Mouse (Mus musculus): ENCODE data around the gene Ppara.
A peak's percentile ranks its signal among the peaks of the same experiment; 100 is the strongest.

The Ppara gene

DNA sequence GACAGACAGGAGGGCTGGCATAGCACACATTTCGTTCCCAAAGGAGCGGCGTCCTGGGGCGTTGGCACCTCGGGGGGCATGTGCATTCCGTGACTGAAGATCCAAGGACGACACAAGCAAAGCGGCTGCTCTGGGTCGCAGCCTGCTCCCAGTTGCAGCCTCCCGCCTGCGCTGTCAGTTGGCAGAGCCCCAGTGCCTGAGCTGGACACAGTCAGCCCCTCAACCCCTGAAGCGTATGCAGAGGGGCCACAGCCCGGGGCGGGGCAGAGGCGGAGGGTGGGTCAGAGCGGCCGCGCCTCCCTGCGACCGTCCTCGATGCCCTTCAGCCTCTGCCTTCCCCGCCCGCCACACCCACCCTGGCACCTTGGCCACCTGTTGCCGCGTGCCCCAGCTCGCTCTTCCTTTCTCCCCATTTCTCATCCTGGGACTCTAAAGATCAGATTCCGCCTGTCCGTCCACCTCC, at the start of gene Ppara:
Gene Ppara (plus strand): TSS at position 413 of the 463 bp plus-strand sequence.
- no peak for DNase-seq (ENCODE audit: low spot score)

DNA sequence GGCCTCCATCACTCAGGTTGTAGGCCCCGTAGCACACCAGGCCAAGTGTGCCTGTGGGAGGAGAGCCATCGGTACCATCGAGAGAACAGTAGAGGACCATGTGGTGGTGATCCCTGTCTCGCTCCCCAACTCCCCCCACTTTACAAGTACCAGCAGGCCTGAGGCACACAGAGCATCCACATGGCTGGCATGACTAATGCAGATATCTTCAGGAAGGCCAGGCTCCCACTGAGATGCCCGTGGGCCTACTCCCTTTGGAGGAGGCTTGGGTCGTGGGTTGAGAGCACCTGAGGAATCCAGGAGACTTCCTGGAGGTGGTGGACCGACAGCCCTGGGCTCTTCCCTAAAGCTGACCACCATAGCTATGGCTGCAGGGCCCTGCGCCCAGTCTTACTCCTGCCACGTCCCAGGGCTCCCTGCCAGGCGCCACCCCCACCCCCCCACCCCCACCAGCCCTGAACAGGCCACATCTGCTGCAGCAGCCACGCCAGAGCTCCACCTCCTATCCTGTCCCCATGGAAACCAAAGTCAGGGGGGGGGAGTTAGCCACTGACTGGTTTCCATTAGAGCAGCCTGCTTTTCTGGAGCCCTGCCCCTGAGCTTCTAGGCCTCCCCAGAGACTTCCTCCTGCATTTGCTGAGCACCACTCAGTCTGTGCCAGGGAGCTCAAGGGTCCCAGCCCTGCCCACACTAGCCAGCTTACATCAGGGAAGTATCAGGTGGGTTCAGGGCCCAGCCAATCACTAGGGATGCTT, 48.0 kb upstream of the Ppara start:
- DNase-seq (ENCODE audit: low spot score), result no peak

- DNase-seq (ENCODE audit: low spot score), result no peak
Observed at GRCm38 (mm10) chr15:85687630-85688410, 47.0 kb upstream of the Ppara start.

GRCm38 (mm10) chr15:85688734-85689133, 46.0 kb upstream of the Ppara start:
- DNase-seq (ENCODE audit: low spot score), result no peak

DNA sequence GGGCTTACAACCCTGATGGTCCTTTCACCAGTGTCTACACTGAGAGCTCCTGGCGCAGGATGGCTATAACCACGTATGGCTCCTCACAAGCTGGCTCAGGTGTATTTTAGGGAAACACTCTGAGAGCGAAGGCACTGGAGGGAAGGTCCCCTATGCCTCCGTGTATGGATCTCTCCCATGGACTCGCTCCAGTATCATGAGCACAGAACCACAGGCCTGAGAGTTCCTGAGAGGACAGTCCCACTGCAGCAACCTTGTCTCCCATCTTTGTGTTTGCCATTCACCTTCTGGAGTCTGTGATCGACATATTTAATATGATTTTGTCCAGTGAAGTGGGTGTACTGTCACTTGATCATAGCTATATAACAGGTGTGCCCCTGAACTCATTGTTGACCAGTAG, 45.3 kb upstream of the Ppara start:
- DNase-seq (ENCODE audit: low spot score), result no peak

GRCm38 (mm10) chr15:85690058-85690457, 44.7 kb upstream of the Ppara start:
- DNase-seq (ENCODE audit: low spot score), result no peak

GRCm38 (mm10) chr15:85690875-85691274, 43.9 kb upstream of the Ppara start:
- no peak for DNase-seq (ENCODE audit: low spot score)

DNA sequence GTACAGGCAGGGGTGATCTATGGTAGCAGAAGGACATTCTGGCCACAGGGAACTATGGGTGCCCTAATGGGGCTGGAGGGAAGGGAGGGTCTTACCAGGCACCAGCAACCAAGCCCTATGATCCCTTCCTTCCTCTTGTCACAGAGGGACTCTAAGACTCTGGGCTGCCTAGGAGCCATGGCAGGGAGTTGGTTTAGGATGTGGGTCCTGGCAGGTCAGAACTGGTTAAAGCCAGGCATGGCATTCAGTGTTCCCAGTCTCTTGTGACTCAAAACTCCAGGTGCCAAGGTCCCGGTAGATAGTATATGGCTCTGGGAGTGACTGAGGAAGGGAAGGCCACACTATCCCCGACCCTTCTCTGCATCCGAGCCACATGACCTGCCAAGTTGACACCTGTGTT, 41.7 kb upstream of the Ppara start:
- DNase-seq (ENCODE audit: low spot score), result no peak

GRCm38 (mm10) chr15:85693819-85694218, 41.0 kb upstream of the Ppara start:
- DNase-seq (ENCODE audit: low spot score), result no peak

GRCm38 (mm10) chr15:85694379-85694778, 40.4 kb upstream of the Ppara start:
- no peak for DNase-seq (ENCODE audit: low spot score)

- no peak for DNase-seq (ENCODE audit: low spot score)
Observed at GRCm38 (mm10) chr15:85695304-85695703, 39.5 kb upstream of the Ppara start.

DNA sequence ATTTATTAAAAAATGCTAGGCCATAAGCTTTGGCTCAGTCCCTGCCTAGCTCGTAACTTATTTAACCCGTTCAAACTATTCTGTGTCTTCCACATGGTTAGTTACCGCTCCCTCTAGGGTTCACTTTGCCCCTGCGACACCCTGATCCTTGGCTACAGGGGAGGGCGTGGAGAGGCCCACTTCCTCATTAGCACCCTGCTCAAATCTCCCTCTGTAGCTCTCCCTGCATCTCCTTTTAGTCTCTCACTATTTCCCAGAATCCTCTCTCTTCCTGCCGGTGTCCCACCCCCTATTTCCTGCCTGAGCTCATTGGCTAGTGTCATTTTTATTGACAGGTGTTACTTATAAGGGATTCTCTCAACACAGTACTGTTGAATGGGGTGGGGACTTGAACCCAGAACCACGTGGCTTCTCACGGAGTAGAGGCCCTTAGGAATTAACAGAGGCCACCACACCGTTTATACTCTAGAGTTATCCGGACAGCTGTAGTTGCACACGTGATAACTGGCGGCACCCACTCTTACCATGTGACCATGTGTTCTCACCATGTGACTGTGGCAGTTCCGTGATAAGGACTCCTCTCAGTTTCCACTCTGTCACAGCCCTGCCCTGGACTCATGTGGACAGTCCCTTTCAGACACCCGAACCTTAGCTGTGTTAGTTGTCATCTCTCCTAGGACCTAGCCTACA, 36.3 kb upstream of the Ppara start:
- DNase-seq (ENCODE audit: low spot score), result no peak

DNA sequence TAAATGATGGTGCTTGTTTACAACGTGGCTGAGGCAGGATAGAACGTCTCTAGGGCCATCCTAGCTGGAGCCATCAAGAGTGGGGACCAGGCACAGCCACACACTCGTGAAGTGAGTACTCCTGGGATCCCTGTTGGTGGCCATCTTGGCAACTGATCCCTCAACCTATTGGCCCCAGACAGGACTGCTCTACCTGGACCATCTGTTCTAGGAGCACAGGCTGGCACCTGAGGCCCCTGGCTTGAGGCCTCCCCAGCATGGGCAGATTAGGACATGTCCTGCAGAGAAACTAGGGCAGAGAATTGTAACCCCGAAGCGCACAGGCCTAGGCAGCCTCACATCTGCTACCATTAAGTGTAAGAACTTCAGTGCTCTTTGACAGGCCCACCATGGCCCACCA, 35.3 kb upstream of the Ppara start:
- no peak for DNase-seq (ENCODE audit: low spot score)

- no peak for DNase-seq (ENCODE audit: low spot score)
Observed at GRCm38 (mm10) chr15:85699862-85700501, 34.8 kb upstream of the Ppara start.

DNA sequence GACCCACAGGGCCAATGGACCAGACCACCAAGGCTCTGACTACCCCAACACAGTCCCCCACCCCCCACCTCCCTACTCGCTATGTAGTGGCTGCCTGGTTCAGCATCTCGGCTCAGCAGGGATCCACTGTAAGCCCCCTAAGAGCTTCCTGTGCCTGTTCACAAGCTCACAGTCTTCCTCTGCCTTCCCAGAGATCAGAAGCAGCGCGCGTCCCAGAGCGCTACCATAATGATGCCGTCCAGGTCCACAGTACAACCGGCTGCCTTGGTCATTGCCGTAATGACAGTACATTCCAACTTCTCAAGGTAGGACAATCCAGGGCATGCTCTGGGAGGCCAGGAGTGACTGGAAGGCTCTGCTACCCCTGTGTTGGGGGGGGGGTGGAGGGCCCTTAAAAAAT, 34.1 kb upstream of the Ppara start:
- DNase-seq (ENCODE audit: low spot score), result no peak

- DNase-seq (ENCODE audit: low spot score), result no peak
Observed at GRCm38 (mm10) chr15:85701128-85701930, 33.5 kb upstream of the Ppara start.

DNA sequence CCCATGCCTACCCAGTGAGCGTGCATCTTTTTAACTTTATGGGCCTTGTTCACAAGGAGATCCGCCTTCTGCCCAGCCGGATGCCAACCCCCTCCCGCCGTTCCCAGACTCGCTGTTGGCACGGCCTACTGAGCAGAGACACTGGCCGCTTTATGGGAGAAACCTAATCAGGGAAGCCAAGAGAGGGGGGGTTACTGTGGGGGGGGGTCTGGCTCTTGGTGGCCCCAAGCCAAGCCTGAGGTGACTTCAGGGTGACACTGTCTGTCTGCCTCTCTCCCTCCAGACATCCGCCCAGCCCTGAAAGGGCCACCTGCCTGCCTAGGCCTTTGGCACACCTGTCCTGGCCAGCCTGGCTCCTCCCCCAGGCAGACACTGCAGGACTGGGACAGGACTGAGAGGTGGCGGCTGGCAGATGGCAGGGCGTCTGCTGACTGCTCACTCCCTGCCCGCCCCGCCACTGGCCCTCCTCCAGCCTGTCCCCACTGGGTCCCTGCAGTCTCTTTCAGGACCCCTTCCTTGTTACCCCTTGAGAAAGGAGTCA, 32.3 kb upstream of the Ppara start:
- no peak for DNase-seq (ENCODE audit: low spot score)

DNA sequence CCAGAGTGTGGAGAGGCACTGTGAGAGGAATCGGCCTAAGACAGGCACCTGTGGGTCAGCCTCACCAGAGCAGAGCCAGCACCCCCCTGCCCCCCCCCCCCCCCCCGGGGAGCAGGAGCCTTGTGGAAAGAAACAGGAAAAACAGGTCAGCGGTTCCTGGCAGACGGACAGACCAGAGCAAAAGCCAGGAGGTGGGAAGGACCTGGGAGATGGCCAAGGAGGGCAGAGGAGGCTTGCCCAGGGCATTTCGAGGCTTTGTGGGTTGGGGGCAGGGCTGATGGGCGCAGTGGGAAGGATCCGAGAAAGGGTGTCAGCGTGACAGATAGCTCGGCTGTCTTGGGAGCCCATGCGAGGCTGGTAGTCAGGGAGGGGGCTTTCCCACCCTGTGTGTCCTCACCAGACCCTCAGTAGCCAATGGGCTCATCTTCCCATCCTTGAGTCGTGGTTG, 31.6 kb upstream of the Ppara start:
- peak; percentile 62 for DNase-seq (ENCODE audit: low spot score)

- no peak for DNase-seq (ENCODE audit: low spot score)
Observed at GRCm38 (mm10) chr15:85703858-85704257, 30.9 kb upstream of the Ppara start.

DNA sequence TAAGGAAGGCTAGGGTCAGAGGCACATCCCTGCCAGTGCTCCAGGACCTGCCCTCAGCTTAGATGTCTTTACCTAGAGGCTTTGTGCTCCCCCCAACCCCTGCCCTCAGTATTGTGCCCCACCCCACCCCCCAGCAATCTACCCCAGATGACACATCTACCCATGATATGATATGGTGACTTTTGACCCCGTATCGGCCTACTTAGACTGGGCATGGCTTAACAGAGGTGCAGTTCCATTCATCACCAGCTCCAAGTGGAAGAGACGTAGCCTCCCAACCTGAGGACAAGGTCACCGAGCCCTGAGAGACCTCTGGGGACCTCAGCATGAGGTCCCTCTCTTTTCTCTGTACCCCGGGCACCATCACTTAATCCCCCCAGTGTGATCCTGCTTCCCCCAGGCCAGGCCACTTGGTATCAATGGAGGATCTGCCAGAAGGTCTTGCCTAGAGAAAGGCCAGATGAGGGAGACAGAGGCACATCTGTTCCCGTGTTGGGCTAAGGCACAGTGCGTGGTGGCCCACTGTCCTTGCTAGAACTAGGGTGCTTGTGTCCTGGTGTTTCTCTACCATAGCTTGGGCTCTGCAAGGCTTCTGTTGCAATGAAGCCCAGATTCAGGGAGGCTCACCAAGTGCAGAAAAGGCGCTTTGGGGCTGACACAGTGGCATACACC, 30.3 kb upstream of the Ppara start:
- no peak for DNase-seq (ENCODE audit: low spot score)
